In the genomic region with DNA sequence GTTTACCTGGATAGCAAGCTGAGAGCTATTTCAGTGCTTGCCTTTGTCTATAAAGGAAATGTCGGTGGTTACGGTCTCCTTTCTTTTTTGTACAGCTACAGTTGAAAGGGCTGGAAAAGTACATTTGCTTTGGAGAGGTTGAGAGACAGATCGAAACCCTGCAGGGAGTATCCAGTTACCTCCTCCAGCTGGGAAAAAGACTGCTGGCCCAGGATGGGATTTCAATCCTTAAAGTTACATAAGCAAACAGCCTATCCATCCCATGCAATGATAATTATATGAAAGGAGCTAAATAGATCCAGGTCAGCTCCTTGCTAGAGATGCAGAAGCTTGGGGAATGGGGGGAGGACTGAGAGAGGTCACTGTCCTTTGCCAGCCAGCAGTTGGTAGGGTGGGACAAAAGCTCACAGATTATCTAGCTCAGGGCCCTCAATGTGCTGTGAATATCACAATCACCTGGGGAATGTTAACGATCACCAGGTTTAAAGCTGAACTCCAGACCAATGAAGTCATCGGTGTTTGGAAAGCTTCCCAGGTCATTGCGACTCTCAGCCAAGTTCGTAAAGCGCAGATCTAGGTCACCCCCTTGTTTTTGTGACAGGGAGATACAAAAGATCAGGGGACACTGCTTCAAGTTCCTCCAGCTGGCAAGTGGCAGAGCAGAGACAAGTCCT, we compare ENCODE assay signal across 9 mouse cellular contexts. TPM values are rescaled to one million over a fixed set of nuclear protein-coding genes. Genes with fewer than 3 reads are reported as not detected.
A peak's percentile ranks its signal among the peaks of the same experiment; 100 is the strongest.
DNase-seq lines count a peak whose midpoint lies in the region; ATAC-seq and TF ChIP-seq lines count a peak whose summit lies in the region.
"Had no signal": no experiment of that assay in that cellular context is flagged by ENCODE, and none has a peak within 500 bp of the region (broad histone marks: within the 10 kb centered on the region; RNA-seq: fewer than 3 reads in every experiment).

No protein-coding gene starts in this region.

- peak; percentile 30 for DNase-seq in limb, embryonic 11.5 days (ENCODE audit: low spot score)
- DNase-seq in limb, embryonic 10.5 days (ENCODE audit: low spot score) = no peak
- DNase-seq in brain, embryonic 14.5 days (ENCODE audit: low read depth) = peak; percentile 17
- DNase-seq in gastrocnemius, postnatal 10 days = peak; percentile 26
- DNase-seq in midbrain, embryonic 11.5 days (ENCODE audit: low spot score, missing footprints) = no peak
- no peak for DNase-seq in adipocyte (ENCODE audit: low spot score)

- ATAC-seq in limb, embryonic 11.5 days (ENCODE audit: insufficient number of reproducible peaks, low FRiP score, low TSS enrichment, low read depth) = peak; percentile 26; the same call in 1 of the 2 replicates
- ATAC-seq in limb, embryonic 12.5 days (ENCODE audit: insufficient number of reproducible peaks, insufficient read depth, low FRiP score, low TSS enrichment, low read depth) = peak; percentile 66; the same call in 1 of the 2 replicates
- ATAC-seq in midbrain, embryonic 11.5 days (ENCODE audit: low FRiP score) = no peak
- ATAC-seq in intestine, embryonic 15.5 days = no peak

- no peak for TF ChIP-seq CTCF in brain, embryonic 14.5 days (IDR thresholded peaks at IDR 0.05; ENCODE audit: borderline replicate concordance, extremely low read depth, insufficient read depth, insufficient read length)

- H3K4me2 ChIP-seq in limb, embryonic 11.5 days (ENCODE audit: low read depth, severe bottlenecking) = no peak overlapping the region
- no peak overlapping the region for H3K4me2 ChIP-seq in limb, embryonic 12.5 days
- H3K4me2 ChIP-seq in midbrain, embryonic 11.5 days = no peak overlapping the region
- no peak overlapping the region for H3K4me2 ChIP-seq in intestine, embryonic 15.5 days (replicated peaks)
- H3K4me2 ChIP-seq: hindbrain, embryonic 15.5 days had no signal

- no peak overlapping the region for H3K9ac ChIP-seq in limb, embryonic 11.5 days (ENCODE audit: low read length)
- no peak overlapping the region for H3K9ac ChIP-seq in limb, embryonic 12.5 days (replicated peaks)
- no peak overlapping the region for H3K9ac ChIP-seq in midbrain, embryonic 11.5 days (ENCODE audit: low read length)
- no peak overlapping the region for H3K9ac ChIP-seq in intestine, embryonic 15.5 days
- H3K9ac ChIP-seq: hindbrain, embryonic 15.5 days had no signal

- WGBS in limb, embryonic 11.5 days = 41% methylated on average over 8 of the region's 8 CpGs
- 48% methylated on average over 8 of the region's 8 CpGs for WGBS in limb, embryonic 10.5 days
- WGBS in limb, embryonic 12.5 days = 17% methylated on average over 8 of the region's 8 CpGs
- 44% methylated on average over 8 of the region's 8 CpGs for WGBS in midbrain, embryonic 11.5 days
- 43% methylated on average over 8 of the region's 8 CpGs for WGBS in intestine, embryonic 15.5 days

- H3K27ac ChIP-seq in limb, embryonic 11.5 days (replicated peaks; ENCODE audit: low read depth, low read length) = no peak overlapping the region
- H3K27ac ChIP-seq in limb, embryonic 10.5 days = no peak overlapping the region
- H3K27ac ChIP-seq in limb, embryonic 12.5 days = peak overlapping the region; percentile 68
- H3K27ac ChIP-seq in midbrain, embryonic 11.5 days (ENCODE audit: low read depth, low read length) = no peak overlapping the region
- no peak overlapping the region for H3K27ac ChIP-seq in intestine, embryonic 15.5 days
- H3K27ac ChIP-seq: hindbrain, embryonic 15.5 days had no signal

- no peak for TF ChIP-seq POLR2A in brain, embryonic 14.5 days (IDR thresholded peaks at IDR 0.05; ENCODE audit: borderline replicate concordance, extremely low read depth, insufficient read depth, insufficient read length, poor library complexity, severe bottlenecking)

- no peaks in the 10 kb centered on the region for H3K36me3 ChIP-seq in limb, embryonic 11.5 days (ENCODE audit: control insufficient read depth, insufficient read depth, low read length)
- no peaks in the 10 kb centered on the region for H3K36me3 ChIP-seq in limb, embryonic 10.5 days
- H3K36me3 ChIP-seq in limb, embryonic 12.5 days = no peaks in the 10 kb centered on the region
- no peaks in the 10 kb centered on the region for H3K36me3 ChIP-seq in midbrain, embryonic 11.5 days (ENCODE audit: control insufficient read depth, insufficient read depth, low read length)
- H3K36me3 ChIP-seq in intestine, embryonic 15.5 days = no peaks in the 10 kb centered on the region
- H3K36me3 ChIP-seq: hindbrain, embryonic 15.5 days had no signal

- H3K9me3 ChIP-seq in limb, embryonic 11.5 days (ENCODE audit: control insufficient read depth, low read length) = no peaks in the 10 kb centered on the region
- no peaks in the 10 kb centered on the region for H3K9me3 ChIP-seq in limb, embryonic 10.5 days (replicated peaks)
- H3K9me3 ChIP-seq in limb, embryonic 12.5 days = 0 out of 2 replicates have a peak, but pooled peaks cover 4% of the 10 kb centered on the region
- no peaks in the 10 kb centered on the region for H3K9me3 ChIP-seq in midbrain, embryonic 11.5 days (ENCODE audit: control insufficient read depth, low read length)
- no peaks in the 10 kb centered on the region for H3K9me3 ChIP-seq in intestine, embryonic 15.5 days

- no peak overlapping the region for H3K4me3 ChIP-seq in limb, embryonic 11.5 days (ENCODE audit: low read depth, low read length)
- H3K4me3 ChIP-seq in limb, embryonic 10.5 days = no peak overlapping the region
- H3K4me3 ChIP-seq in limb, embryonic 12.5 days (replicated peaks) = no peak overlapping the region
- H3K4me3 ChIP-seq in midbrain, embryonic 11.5 days (ENCODE audit: low read depth, low read length) = no peak overlapping the region
- H3K4me3 ChIP-seq in intestine, embryonic 15.5 days (replicated peaks) = no peak overlapping the region
- H3K4me3 ChIP-seq: hindbrain, embryonic 15.5 days had no signal

- H3K27me3 ChIP-seq in limb, embryonic 11.5 days (ENCODE audit: control insufficient read depth, insufficient read depth, low read length) = no peaks in the 10 kb centered on the region
- no peaks in the 10 kb centered on the region for H3K27me3 ChIP-seq in limb, embryonic 10.5 days (ENCODE audit: low read depth, poor library complexity, severe bottlenecking)
- peaks cover 6% of the 10 kb centered on the region; the same call in 1 of the 2 replicates for H3K27me3 ChIP-seq in limb, embryonic 12.5 days
- H3K27me3 ChIP-seq in midbrain, embryonic 11.5 days (ENCODE audit: control insufficient read depth, insufficient read depth, low read length) = no peaks in the 10 kb centered on the region
- H3K27me3 ChIP-seq in intestine, embryonic 15.5 days (replicated peaks) = no peaks in the 10 kb centered on the region
- H3K27me3 ChIP-seq: hindbrain, embryonic 15.5 days had no signal

- H3K4me1 ChIP-seq in limb, embryonic 11.5 days (ENCODE audit: control insufficient read depth, insufficient read depth, low read length) = no peaks in the 10 kb centered on the region; the same call in 1 of the 2 replicates
- H3K4me1 ChIP-seq in limb, embryonic 10.5 days = peaks cover 13% of the 10 kb centered on the region
- peaks cover 18% of the 10 kb centered on the region for H3K4me1 ChIP-seq in limb, embryonic 12.5 days (replicated peaks)
- no peaks in the 10 kb centered on the region; the same call in 1 of the 2 replicates for H3K4me1 ChIP-seq in midbrain, embryonic 11.5 days (ENCODE audit: control insufficient read depth, insufficient read depth, low read length)
- H3K4me1 ChIP-seq in intestine, embryonic 15.5 days (replicated peaks) = no peaks in the 10 kb centered on the region
- H3K4me1 ChIP-seq: hindbrain, embryonic 15.5 days had no signal

RNA-seq across cellular contexts. Expression of a gene that starts 56.0 kb away (rescaled TPM):
- polyA plus RNA-seq in limb, embryonic 11.5 days (2014; fragmentation: Nextera tagmentation; extraction: Ambion mirVana) = 0.31 and 0.74 TPM in 2 replicates
- 0.09 and 0.19 TPM in 2 replicates for polyA plus RNA-seq in limb, embryonic 10.5 days (2016; fragmentation: Nextera tagmentation; extraction: Ambion mirVana)
- 1.00 and 1.5 TPM in 2 replicates for polyA plus RNA-seq in brain, embryonic 14.5 days (2012; rRNA removed)
- not detected for total RNA-seq in gastrocnemius, postnatal 10 days (2021)
- polyA plus RNA-seq in limb, embryonic 12.5 days (2016; fragmentation: Nextera tagmentation; extraction: Ambion mirVana) = 0.42 and 0.43 TPM in 2 replicates
- 0.19 and 0.30 TPM in 2 replicates for polyA plus RNA-seq in midbrain, embryonic 11.5 days (2014; fragmentation: Nextera tagmentation; extraction: Ambion mirVana)
- polyA plus RNA-seq in intestine, embryonic 15.5 days (2015; fragmentation: Nextera tagmentation; extraction: Ambion mirVana) = 0.45 and 0.56 TPM in 2 replicates

RNA-seq across cellular contexts. Expression of a gene that starts 57.2 kb away (rescaled TPM):
- polyA plus RNA-seq in limb, embryonic 11.5 days (2014; fragmentation: Nextera tagmentation; extraction: Ambion mirVana) = not detected in 2 replicates
- 0.19 and 0.34 TPM in 2 replicates for polyA plus RNA-seq in limb, embryonic 10.5 days (2016; fragmentation: Nextera tagmentation; extraction: Ambion mirVana)
- 0.23 and 0.25 TPM in 2 replicates for polyA plus RNA-seq in brain, embryonic 14.5 days (2012; rRNA removed)
- not detected for total RNA-seq in gastrocnemius, postnatal 10 days (2021)
- polyA plus RNA-seq in limb, embryonic 12.5 days (2016; fragmentation: Nextera tagmentation; extraction: Ambion mirVana) = 0.50 TPM in 1 of 2 replicates, not detected in the other
- not detected in 2 replicates for polyA plus RNA-seq in midbrain, embryonic 11.5 days (2014; fragmentation: Nextera tagmentation; extraction: Ambion mirVana)
- polyA plus RNA-seq in intestine, embryonic 15.5 days (2015; fragmentation: Nextera tagmentation; extraction: Ambion mirVana) = not detected in 2 replicates

Comparison
In these comparisons a context has a peak if more than half of its experiments do, and no peak if none do; other contexts are left out.
1. DNase-seq: peak in limb, embryonic 11.5 days (single experiment), brain, embryonic 14.5 days (single experiment) and gastrocnemius, postnatal 10 days (single experiment); none in limb, embryonic 10.5 days (single experiment), midbrain, embryonic 11.5 days (single experiment) and adipocyte (single experiment).
2. ATAC-seq: peak in limb, embryonic 11.5 days (single experiment) and limb, embryonic 12.5 days (single experiment); none in midbrain, embryonic 11.5 days (single experiment) and intestine, embryonic 15.5 days (single experiment).